Mouse (Mus musculus) stomach, embryonic 14.5 days (tissue): Measurements from ENCODE around the gene Slc45a2. TPM values are rescaled to one million over a fixed set of nuclear protein-coding genes. Genes with fewer than 3 reads are reported as not detected.

Source experiments
- ATAC-seq: fragments of 200-750 bp; cut with Nextera tagmentation; 2 replicates; pipeline ENCODE4 v1.8.0; 2017; ENCODE audit warnings: low read depth, moderate TSS enrichment; ENCODE audit not compliant: insufficient number of reproducible peaks, insufficient read depth, low FRiP score
- H3K27ac ChIP-seq: fragments of 300-500 bp; sonication (generic); 2 replicates; pipeline ENCODE4 v1.5.1; 2014; ENCODE audit warnings: mild to moderate bottlenecking, low read length, moderate library complexity, mixed read lengths
- H3K27me3 ChIP-seq: fragments of 300-500 bp; sonication (generic); 2 replicates; pipeline ENCODE4 v1.6.1; 2014; ENCODE audit warnings: low read length, control low read depth, mixed read lengths; ENCODE audit not compliant: control insufficient read depth, insufficient read depth
- H3K36me3 ChIP-seq: fragments of 300-500 bp; sonication (generic); 2 replicates; pipeline ENCODE4 v1.6.1; 2014; ENCODE audit warnings: mild to moderate bottlenecking, control low read depth, low read length, moderate library complexity, mixed read lengths; ENCODE audit not compliant: control insufficient read depth, insufficient read depth
- H3K4me1 ChIP-seq: fragments of 300-500 bp; sonication (generic); 2 replicates; pipeline ENCODE4 v1.6.1; 2014; ENCODE audit warnings: low read length, control low read depth, mixed read lengths; ENCODE audit not compliant: control insufficient read depth, insufficient read depth
- H3K4me2 ChIP-seq: fragments of 300-500 bp; sonication (generic); replicated peaks from 2 replicates; pipeline ENCODE4 v1.6.1; 2014; ENCODE audit warnings: low read depth, low read length, control low read depth
- H3K4me3 ChIP-seq: fragments of 300-500 bp; sonication (generic); 2 replicates; pipeline ENCODE4 v1.5.1; 2014; ENCODE audit warnings: low read depth, low read length, control low read depth
- H3K9ac ChIP-seq: fragments of 300-500 bp; sonication (generic); replicated peaks from 2 replicates; pipeline ENCODE4 v1.6.1; 2014; ENCODE audit warnings: low read depth, mild to moderate bottlenecking, control low read depth, low read length, moderate library complexity, mixed read lengths
- H3K9me3 ChIP-seq: fragments of 300-500 bp; sonication (generic); 2 replicates; pipeline ENCODE4 v1.6.1; 2016; ENCODE audit warnings: low read depth, low read length, control low read depth; ENCODE audit not compliant: control insufficient read depth
- WGBS: fragments of 180-500 bp; shearing (Covaris S2); extraction: QIAGEN DNeasy Blood & Tissue Kit; methylation state at CpG from one replicate; pipeline ENCODE4 v1.1.7; 2014; 5-methylcytosine and 5-hydroxymethylcytosine counted together
- polyA plus RNA-seq: library from polyadenylated mRNA; unstranded; fragments of >200 nt; fragmentation: Nextera tagmentation; extraction: Ambion mirVana; gene quantifications from 2 replicates; pipeline ENCODE4 v1.2.1, GENCODE M21; 2014

Slc45a2 gene
- polyA plus RNA-seq, 1 experiment from 2014 or later, result not detected

DNA sequence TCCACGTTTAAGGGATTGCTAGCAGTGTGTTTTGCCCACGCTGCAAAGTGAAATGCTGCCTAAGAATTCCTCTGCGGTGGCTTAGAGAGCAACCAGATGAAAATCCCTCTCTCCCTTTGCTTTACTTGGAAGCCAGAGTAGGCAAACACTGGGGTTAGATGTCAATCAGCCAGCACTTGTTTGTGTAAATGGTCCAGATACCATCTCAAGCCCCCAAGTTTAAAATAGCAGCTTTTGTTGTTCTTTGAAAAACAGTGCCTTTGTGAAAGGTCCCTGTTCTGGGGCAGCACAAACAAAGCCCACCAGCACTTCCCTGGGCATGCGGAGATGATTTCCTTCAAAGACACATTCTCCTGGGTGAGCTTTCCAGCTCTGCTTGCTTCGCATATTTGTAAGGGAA is 65.8 kb downstream of the Slc45a2 start:
- no peak for ATAC-seq
- H3K9ac ChIP-seq, result no peak overlapping the region
- H3K27ac ChIP-seq, result peak overlapping the region; percentile 18; the same call in 1 of the 2 replicates
- no peaks in the 10 kb centered on the region for H3K9me3 ChIP-seq
- peaks cover 5% of the 10 kb centered on the region; the same call in 1 of the 2 replicates for H3K4me1 ChIP-seq
- H3K36me3 ChIP-seq, result no peaks in the 10 kb centered on the region
- H3K27me3 ChIP-seq, result no peaks in the 10 kb centered on the region
- H3K4me2 ChIP-seq, result peak overlapping the region; percentile 82
- H3K4me3 ChIP-seq, result peak overlapping the region; percentile 40
- 10% methylated on average over 5 of the region's 5 CpGs for WGBS

DNA sequence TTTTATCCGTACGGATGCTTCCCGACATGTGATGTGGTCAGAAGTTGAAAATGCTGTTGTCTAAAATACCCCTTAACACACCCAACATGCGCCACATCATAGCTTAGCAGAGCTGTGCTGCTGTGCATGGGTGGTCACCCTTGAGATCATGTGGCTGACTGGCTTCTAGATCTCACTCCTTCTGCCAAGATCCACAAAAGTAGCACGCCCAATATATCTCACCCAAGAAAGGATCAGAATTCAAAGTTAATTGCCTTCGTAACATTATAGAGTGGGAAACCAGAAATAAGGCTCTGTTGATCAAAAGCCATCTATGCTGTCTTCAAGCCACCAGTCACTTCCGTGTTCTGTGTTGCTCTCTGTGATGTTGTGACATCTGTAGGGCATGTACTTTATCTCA is 67.4 kb downstream of the Slc45a2 start:
- Histone ChIP-seq H3K4me1 (peaks cover 5% of the 10 kb centered on the region; the same call in 1 of the 2 replicates), H3K27me3 (no peaks in the 10 kb centered on the region), H3K9me3 (no peaks in the 10 kb centered on the region), H3K4me3 (no peak overlapping the region), H3K27ac (no peak overlapping the region), H3K4me2 (no peak overlapping the region), H3K36me3 (no peaks in the 10 kb centered on the region), H3K9ac (no peak overlapping the region)
- WGBS, result 87% methylated on average over 7 of the region's 7 CpGs
- no peak for ATAC-seq

- no peak for ATAC-seq
- H3K9me3 ChIP-seq, result no peaks in the 10 kb centered on the region
- H3K27me3 ChIP-seq, result no peaks in the 10 kb centered on the region
- H3K4me2 ChIP-seq, result no peak overlapping the region
- H3K36me3 ChIP-seq, result no peaks in the 10 kb centered on the region
- H3K4me3 ChIP-seq, result no peak overlapping the region
- H3K27ac ChIP-seq, result no peak overlapping the region
- H3K9ac ChIP-seq, result no peak overlapping the region
- whole genome bisulfite sequencing, result 84% methylated on average over 3 of the region's 3 CpGs
- no peaks in the 10 kb centered on the region for H3K4me1 ChIP-seq
These were observed 75.3 kb downstream of the Slc45a2 start for GRCm38 (mm10) chr15:11075726-11076361.

Other genes with a start within 250 kb of the Slc45a2 start
- gene C1qtnf3, start 48.4 kb upstream of the Slc45a2 start, polyA plus RNA-seq, result 0.98 and 2.0 TPM in 2 replicates
- 16.4 and 19.0 TPM in 2 replicates for gene Amacr, start 19.0 kb upstream of the Slc45a2 start, polyA plus RNA-seq
- 0.10 and 0.13 TPM in 2 replicates for gene Rxfp3, start 37.3 kb downstream of the Slc45a2 start, polyA plus RNA-seq
- 5.1 and 5.5 TPM in 2 replicates for gene Adamts12, start 64.1 kb downstream of the Slc45a2 start, polyA plus RNA-seq